Mouse (Mus musculus): Measurements from ENCODE around the gene Pmepa1. TPM values are rescaled to one million over a fixed set of nuclear protein-coding genes. Genes with fewer than 3 reads are reported as not detected.
A peak's percentile ranks its signal among the peaks of the same experiment; 100 is the strongest.

Pmepa1 gene
- 108 and 141 TPM in 2 replicates for polyA plus RNA-seq (2012; ENCODE audit: insufficient read depth, insufficient read length, missing spikeins)

- H3K4me3 ChIP-seq (ENCODE audit: insufficient read depth, low read depth, low read length): peak within 1 kb of the TSS; percentile 92
- H3K4me1 ChIP-seq (ENCODE audit: control insufficient read depth, insufficient read depth, insufficient read length, low read length): peaks cover 5% of the 10 kb centered on the region
- peak within 1 kb of the TSS; percentile 99 for H3K27ac ChIP-seq (replicated peaks; ENCODE audit: low read depth, low read length)
Measured at GRCm38 (mm10) chr2:173276409-173276808, at the start of gene Pmepa1. TSS of gene Pmepa1 (minus strand) at chr2:173276533.

DNA sequence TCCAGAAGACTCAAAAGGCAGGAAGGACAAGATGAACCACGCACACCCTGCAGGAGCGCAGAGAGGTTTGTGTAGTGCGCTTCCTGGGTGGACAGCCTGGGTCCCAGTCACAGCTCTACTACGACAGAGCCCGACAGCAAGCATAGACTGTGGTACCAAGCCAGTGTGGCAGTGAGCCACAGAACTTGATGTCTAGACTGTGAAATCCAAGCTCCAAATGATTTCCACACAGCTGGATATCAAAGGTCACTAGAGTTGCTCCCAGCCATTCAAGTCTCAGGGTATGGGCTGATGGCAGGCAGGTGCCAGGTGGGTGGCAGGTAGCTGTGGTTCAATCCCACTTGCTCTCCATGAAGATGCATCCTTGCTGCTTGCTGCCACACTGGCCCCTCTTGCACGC is 45.4 kb upstream of the Pmepa1 start:
- Histone ChIP-seq H3K4me1 (ENCODE audit: control insufficient read depth, insufficient read depth, insufficient read length, low read length) (peaks cover 4% of the 10 kb centered on the region), H3K4me3 (ENCODE audit: insufficient read depth, low read depth, low read length) (no peak overlapping the region), H3K27ac (replicated peaks; ENCODE audit: low read depth, low read length) (peak overlapping the region; percentile 72)

- Histone ChIP-seq H3K4me1 (ENCODE audit: control insufficient read depth, insufficient read depth, insufficient read length, low read length) (peaks cover 4% of the 10 kb centered on the region), H3K27ac (replicated peaks; ENCODE audit: low read depth, low read length) (peak overlapping the region; percentile 71)
Measured at GRCm38 (mm10) chr2:173321194-173321593, 44.9 kb upstream of the Pmepa1 start.

DNA sequence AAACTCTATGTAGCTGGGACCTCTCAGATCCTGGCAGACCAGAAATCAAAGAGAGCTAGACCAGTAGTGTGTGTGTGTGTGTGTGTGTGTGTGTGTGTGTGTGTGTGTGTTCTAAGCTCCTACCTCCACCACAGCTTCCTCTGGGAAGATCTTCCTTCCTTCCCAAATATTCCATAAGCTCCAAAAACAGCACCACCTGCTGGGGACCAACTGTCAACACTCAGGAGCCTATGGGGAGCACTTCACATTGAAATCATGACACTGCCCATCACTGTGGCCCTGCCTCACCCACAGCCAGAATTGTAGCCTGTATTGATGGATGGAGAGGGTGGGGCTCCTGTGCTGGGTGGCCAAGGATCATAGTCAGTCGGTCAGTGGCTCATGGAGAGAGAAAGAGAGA is 38.0 kb upstream of the Pmepa1 start:
- no peak overlapping the region for H3K27ac ChIP-seq (replicated peaks; ENCODE audit: low read depth, low read length)
- H3K4me3 ChIP-seq (ENCODE audit: insufficient read depth, low read depth, low read length): no peak overlapping the region

More at GRCm38 (mm10) chr2:173321194-173321593, 44.9 kb upstream of the Pmepa1 start:
- no peak overlapping the region for H3K4me3 ChIP-seq (ENCODE audit: insufficient read depth, low read depth, low read length)

GRCm38 (mm10) chr2:173308486-173308885 is 32.2 kb upstream of the Pmepa1 start:
- H3K4me3 ChIP-seq (ENCODE audit: insufficient read depth, low read depth, low read length): no peak overlapping the region
- H3K27ac ChIP-seq (replicated peaks; ENCODE audit: low read depth, low read length): peak overlapping the region; percentile 20
- H3K4me1 ChIP-seq (ENCODE audit: control insufficient read depth, insufficient read depth, insufficient read length, low read length): 0 out of 2 replicates have a peak, but pooled peaks cover 7% of the 10 kb centered on the region

More for the DNA sequence above, 38.0 kb upstream of the Pmepa1 start:
- 0 out of 2 replicates have a peak, but pooled peaks cover 3% of the 10 kb centered on the region for H3K4me1 ChIP-seq (ENCODE audit: control insufficient read depth, insufficient read depth, insufficient read length, low read length)

DNA sequence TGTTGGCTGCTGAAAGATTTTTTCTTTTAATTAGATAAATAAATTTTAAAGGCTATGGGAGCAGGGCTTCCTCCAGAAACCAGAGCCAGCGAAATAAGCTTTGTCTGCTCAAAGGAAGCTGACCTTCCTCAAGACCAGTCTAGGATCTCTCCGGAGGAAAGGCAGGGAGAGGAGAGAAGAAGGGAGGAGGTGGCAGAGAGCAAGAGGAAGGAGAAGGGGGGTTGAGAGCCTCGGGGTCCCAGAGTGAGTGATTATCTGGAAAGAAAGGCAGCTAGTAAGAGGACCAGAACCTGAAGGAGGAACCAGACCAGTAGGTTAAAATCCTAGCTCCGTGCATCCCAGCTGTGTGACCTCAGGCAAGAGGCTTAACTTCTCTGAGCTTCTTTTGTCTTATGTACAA is 31.7 kb upstream of the Pmepa1 start:
- 0 out of 2 replicates have a peak, but pooled peaks cover 4% of the 10 kb centered on the region for H3K4me1 ChIP-seq (ENCODE audit: control insufficient read depth, insufficient read depth, insufficient read length, low read length)
- H3K27ac ChIP-seq (replicated peaks; ENCODE audit: low read depth, low read length): peak overlapping the region; percentile 15
- H3K4me3 ChIP-seq (ENCODE audit: insufficient read depth, low read depth, low read length): no peak overlapping the region

DNA sequence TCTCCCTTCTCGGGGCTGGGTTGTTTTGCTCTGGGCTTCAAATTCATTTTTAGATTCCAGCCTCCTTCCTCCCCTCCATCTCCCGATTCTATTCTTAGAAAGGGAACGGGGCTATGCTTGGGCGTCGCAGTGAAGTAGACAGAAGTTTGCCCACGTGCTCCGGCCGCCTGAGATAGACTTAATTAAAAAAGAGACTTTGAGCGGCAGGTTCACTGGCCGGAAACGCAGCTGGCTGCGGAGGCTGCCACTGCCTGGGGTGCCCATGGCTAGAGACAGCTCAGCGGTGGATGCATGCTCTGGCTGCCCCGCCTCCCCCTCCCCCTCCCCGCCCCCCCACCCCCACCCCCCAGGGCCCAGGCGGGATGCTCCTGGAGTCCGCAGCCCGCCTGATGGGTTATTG is 31.2 kb upstream of the Pmepa1 start:
- Histone ChIP-seq H3K27ac (replicated peaks; ENCODE audit: low read depth, low read length) (peak overlapping the region; percentile 47; the same call in 1 of the 2 replicates), H3K4me3 (ENCODE audit: insufficient read depth, low read depth, low read length) (no peak overlapping the region), H3K4me1 (ENCODE audit: control insufficient read depth, insufficient read depth, insufficient read length, low read length) (0 out of 2 replicates have a peak, but pooled peaks cover 4% of the 10 kb centered on the region)

DNA sequence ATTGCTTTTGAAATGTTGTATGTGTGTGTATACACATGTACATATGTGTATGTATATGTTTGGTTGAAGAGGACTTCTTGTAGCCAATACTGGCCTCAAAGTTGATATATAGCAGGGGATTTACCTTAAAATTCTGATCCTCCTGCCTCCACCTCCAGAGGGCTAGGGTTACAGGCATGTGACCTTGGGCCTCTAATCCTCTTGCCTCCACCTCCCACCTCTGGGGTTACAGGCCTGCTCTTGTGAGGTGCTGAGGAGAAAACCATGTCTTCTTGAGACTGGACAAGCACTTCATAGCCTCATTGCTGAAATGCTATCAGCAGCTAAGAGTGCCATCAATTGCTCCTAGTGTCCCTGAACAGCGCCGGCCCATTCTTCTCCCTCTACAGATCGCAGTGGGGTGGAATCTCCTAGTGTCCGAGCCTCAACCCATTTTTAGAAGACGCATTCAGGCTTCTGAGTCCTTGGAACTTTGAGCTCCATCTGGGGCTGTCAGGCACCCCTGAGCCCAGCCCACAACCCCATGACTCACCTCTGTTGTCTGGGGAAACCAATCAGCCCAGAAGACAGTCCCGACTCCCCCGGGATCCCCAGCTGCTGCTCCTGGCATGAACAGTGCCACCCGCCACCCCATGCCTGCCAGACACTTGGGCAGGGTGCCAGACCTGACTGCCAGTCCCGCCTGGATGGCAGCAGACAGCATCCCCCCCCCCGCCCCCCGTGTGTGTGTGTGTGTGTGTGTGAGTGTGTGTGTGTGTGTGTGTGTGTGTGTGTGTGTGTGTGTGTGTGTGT is 30.6 kb upstream of the Pmepa1 start:
- H3K4me3 ChIP-seq (ENCODE audit: insufficient read depth, low read depth, low read length): no peak overlapping the region
- H3K4me1 ChIP-seq (ENCODE audit: control insufficient read depth, insufficient read depth, insufficient read length, low read length): 0 out of 2 replicates have a peak, but pooled peaks cover 4% of the 10 kb centered on the region
- H3K27ac ChIP-seq (replicated peaks; ENCODE audit: low read depth, low read length): peak overlapping the region; percentile 76

DNA sequence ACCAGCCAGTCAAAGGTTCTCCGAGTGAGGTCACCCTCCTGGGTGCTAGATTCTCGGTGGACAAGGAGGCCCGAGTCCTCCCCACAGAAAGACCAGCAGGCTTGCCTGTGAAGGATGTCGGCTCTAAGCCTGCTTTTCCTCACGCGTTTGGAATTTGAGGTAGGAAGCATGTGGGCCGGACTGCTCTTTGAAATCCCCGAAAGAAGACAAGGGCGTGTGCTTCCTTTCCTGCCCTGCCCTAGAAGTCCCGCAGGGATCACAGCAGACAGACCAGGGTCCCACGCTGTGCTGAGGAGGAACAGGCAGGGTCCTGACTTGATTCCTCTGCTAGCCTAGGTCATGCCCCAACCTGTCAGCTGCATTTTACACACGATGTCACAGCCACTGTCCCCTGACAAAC is 28.7 kb upstream of the Pmepa1 start:
- Histone ChIP-seq H3K4me3 (ENCODE audit: insufficient read depth, low read depth, low read length) (no peak overlapping the region), H3K27ac (replicated peaks; ENCODE audit: low read depth, low read length) (no peak overlapping the region), H3K4me1 (ENCODE audit: control insufficient read depth, insufficient read depth, insufficient read length, low read length) (0 out of 2 replicates have a peak, but pooled peaks cover 4% of the 10 kb centered on the region)

DNA sequence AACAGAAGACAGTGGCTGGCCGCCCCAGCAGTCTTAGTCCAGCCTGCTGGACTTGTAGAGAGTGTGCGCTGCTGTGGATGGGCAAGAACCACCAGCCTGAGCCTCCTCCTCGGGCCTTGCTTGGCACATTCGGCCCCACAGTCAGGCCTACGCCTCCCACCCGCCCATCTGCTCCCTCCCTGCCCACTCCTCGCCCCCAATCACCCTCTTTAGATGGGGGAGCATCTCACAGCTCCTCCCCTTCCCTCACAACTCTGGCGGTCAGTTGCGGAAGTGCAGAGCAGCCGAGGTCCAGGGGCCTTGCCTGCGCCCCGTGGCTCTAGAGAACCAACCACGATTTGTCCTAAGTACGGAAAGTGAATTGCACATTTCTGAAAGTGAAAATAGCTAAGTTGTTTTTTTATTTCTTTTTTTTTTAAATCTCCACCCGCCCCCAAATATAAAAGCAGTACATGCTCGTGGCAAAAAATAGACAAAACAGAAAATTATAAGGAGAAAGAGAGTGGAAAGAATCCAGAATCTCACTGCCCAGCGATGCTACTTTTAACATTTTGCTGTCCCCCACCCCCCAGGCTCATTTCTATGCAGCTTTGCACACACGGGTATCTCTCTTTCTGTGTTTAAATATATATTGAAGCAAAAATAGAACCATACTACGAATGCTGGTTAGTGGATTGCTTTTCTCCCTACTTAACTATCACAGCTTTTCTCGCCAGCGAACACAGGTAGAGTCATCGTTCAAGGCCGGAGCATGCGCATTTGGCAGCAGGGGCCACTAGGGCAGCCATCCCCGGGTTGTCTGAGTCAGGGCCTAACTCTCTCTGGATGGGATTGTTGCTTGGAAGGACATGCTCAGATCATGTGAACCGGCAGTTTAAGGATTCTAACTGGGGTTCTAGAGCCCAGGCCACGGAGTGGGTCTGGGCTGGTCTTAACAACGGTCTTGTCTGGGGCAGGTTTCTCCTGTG is 24.6 kb upstream of the Pmepa1 start:
- no peak overlapping the region for H3K27ac ChIP-seq (replicated peaks; ENCODE audit: low read depth, low read length)
- H3K4me1 ChIP-seq (ENCODE audit: control insufficient read depth, insufficient read depth, insufficient read length, low read length): no peaks in the 10 kb centered on the region
- no peak overlapping the region for H3K4me3 ChIP-seq (ENCODE audit: insufficient read depth, low read depth, low read length)

DNA sequence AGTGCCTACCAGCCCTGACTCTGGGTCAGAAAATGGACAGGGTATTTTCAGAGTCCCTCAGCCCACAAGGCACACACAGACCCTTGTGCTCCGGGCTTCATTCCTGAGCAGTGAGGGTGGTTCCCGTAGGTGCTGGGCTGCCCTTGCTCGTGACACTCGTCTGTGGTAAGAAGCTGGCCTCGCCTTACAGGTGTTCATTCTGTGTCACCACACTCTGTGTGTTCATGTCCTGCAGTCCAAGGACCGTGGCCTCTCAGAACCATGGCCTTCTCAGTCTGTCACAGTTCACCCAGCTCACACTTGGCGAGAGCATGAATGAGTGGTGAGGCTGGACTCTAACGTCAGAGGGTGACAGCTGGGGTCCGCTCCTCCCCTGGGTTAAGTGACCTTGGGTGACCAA is 20.1 kb upstream of the Pmepa1 start:
- no peaks in the 10 kb centered on the region; the same call in 1 of the 2 replicates for H3K4me1 ChIP-seq (ENCODE audit: control insufficient read depth, insufficient read depth, insufficient read length, low read length)
- no peak overlapping the region for H3K27ac ChIP-seq (replicated peaks; ENCODE audit: low read depth, low read length)
- no peak overlapping the region for H3K4me3 ChIP-seq (ENCODE audit: insufficient read depth, low read depth, low read length)

DNA sequence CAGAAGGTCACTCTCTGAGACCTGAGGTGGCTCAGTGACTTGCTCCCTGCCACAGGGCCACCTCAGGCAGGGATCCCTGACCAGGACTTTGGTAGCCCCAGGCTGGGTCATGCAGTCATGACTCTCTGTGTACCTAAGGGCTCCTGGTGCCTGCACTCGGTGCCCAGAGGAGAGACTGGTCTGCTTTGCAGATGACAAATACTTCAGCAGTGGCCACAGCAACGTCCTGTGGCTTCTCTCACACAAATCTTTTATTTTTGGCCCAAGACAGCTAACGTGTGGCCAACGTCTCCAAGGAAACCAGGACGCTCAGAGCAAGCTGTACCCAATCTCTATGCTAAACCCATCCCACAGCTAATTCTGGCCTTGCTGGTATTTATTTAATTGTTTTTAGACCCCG is 16.7 kb upstream of the Pmepa1 start:
- Histone ChIP-seq H3K27ac (replicated peaks; ENCODE audit: low read depth, low read length) (no peak overlapping the region), H3K4me1 (ENCODE audit: control insufficient read depth, insufficient read depth, insufficient read length, low read length) (peaks cover 9% of the 10 kb centered on the region), H3K4me3 (ENCODE audit: insufficient read depth, low read depth, low read length) (no peak overlapping the region)

DNA sequence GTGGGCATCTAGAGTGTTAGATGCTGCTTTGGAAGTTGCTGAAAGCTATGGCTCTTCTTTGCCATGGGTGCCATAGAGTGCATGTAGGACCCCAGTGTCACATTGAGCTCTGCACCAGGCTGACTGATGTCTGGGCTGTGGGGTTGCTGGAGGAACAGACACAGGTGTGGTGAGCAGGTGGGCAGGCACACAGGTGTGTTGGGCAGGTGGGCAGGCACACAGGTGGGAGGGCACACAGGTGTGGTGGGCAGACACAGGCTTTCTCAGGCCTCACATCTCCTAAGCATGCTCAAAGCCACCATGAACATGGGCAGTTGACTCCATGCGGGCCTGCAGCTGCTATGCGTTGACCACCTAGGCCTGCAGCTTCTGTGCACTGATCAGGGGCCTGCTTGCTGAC is 16.2 kb upstream of the Pmepa1 start:
- H3K27ac ChIP-seq (replicated peaks; ENCODE audit: low read depth, low read length): no peak overlapping the region
- H3K4me1 ChIP-seq (ENCODE audit: control insufficient read depth, insufficient read depth, insufficient read length, low read length): peaks cover 9% of the 10 kb centered on the region
- H3K4me3 ChIP-seq (ENCODE audit: insufficient read depth, low read depth, low read length): no peak overlapping the region

DNA sequence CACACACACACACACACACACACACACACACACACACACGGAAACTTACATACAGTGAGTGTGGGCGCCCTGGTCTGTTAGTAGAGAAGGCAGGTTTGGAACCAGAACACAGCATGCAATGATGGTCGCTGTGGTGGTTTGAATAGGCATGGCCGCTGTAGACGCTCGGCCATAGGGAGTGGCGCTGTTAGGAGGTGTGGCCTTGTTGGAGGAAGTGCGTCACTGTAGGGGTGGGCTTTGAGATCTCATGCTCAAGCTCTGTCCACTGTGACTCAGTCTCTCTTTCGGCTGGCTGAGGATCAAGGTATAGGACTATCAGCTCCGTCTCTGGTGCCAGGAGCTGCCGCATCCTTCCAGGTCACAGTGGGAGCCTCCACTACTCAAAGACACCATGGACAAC is 14.6 kb upstream of the Pmepa1 start:
- Histone ChIP-seq H3K4me3 (ENCODE audit: insufficient read depth, low read depth, low read length) (no peak overlapping the region), H3K4me1 (ENCODE audit: control insufficient read depth, insufficient read depth, insufficient read length, low read length) (peaks cover 9% of the 10 kb centered on the region), H3K27ac (replicated peaks; ENCODE audit: low read depth, low read length) (no peak overlapping the region)

DNA sequence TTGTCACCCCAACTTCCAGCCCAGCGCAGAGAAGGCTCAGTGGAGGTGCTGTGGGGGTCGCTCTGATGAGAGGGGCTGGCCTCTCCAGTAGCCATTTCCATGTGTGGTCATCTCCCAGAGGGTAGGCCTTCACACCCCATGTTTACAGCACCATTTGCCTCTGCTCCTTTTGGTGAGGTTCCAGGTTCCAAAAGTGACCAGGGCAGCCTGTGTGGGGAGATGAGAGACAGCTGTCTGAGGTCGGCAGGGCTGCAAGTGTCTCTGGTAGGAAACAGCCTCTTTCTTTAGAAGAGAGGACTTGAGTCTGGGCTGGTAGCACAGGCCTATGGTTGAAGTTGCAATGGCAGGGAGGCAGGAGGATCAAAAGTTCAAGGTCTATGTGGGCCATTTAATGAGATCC is 13.6 kb upstream of the Pmepa1 start:
- H3K4me3 ChIP-seq (ENCODE audit: insufficient read depth, low read depth, low read length): no peak overlapping the region
- no peak overlapping the region; the same call in 1 of the 2 replicates for H3K27ac ChIP-seq (replicated peaks; ENCODE audit: low read depth, low read length)
- peaks cover 9% of the 10 kb centered on the region for H3K4me1 ChIP-seq (ENCODE audit: control insufficient read depth, insufficient read depth, insufficient read length, low read length)
